Mouse (Mus musculus): Measurements from ENCODE around the gene Dmkn. TPM values are rescaled to one million over a fixed set of nuclear protein-coding genes. Genes with fewer than 3 reads are reported as not detected.

The Dmkn gene
- polyA plus RNA-seq, 1 experiment from 2014 or later, result not detected

DNA sequence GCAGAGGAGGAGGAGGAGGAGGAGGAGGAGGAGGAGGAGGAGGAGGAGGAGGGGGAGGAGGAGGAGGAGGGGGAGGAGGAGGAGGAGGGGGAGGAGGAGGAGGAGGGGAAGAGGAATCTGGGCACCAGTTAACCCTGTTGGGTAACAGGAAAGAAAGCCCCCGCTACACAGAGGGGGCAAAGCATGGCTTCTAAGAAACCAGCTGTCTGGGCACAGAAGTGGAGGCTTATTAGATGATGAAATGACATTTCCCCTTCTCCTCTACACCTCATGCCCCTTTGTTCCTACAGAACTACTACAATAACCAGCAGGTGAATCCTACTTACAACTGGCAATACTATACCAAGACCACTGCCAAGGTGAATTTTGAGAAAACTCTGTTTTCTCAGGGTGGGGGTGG, 14.4 kb downstream of the Dmkn start:
- Histone ChIP-seq H3K4me1 (replicated peaks; ENCODE audit: control insufficient read depth, insufficient read depth, low read length) (no peaks in the 10 kb centered on the region), H3K27ac (ENCODE audit: low read depth, low read length) (no peak overlapping the region), H3K27me3 (replicated peaks; ENCODE audit: control insufficient read depth, insufficient read depth, low read length) (no peaks in the 10 kb centered on the region), H3K4me2 (no peak overlapping the region), H3K9me3 (ENCODE audit: control insufficient read depth, low read length) (no peaks in the 10 kb centered on the region), H3K36me3 (ENCODE audit: control insufficient read depth, insufficient read depth, low read length) (no peaks in the 10 kb centered on the region), H3K9ac (ENCODE audit: low read depth, low read length) (no peak overlapping the region), H3K4me3 (ENCODE audit: low read depth, low read length) (no peak overlapping the region)
- WGBS, result 60% methylated on average over 1 of the region's 1 CpGs
- DNase-seq (ENCODE audit: low spot score) (no peak), ATAC-seq (replicated peaks; ENCODE audit: low FRiP score) (no peak)

DNA sequence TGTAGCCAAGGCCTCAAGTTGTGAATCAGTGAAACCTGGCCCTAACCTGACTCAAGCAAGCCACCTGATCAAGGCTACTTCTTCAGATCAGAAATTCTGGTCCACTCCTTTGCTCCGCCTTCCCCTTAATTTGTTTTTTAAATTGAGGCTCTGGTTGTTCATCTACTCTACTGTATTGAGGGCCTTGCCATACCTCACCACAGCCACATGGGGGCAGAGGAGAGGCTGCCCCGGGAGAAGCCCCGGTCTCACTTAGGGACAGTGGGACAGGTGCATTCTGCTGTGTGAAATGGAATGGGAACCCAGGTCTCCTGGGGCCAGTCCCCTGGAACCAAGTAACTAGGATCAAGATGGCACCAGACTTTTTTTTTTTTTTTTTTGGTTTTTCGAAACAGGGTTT, 18.2 kb downstream of the Dmkn start:
- H3K4me3 ChIP-seq (ENCODE audit: low read depth, low read length), result no peak overlapping the region
- no peak for DNase-seq (ENCODE audit: low spot score)
- H3K9ac ChIP-seq (ENCODE audit: low read depth, low read length), result no peak overlapping the region
- no peak for ATAC-seq (replicated peaks; ENCODE audit: low FRiP score)
- no peaks in the 10 kb centered on the region for H3K9me3 ChIP-seq (ENCODE audit: control insufficient read depth, low read length)
- no peak overlapping the region for H3K4me2 ChIP-seq
- whole genome bisulfite sequencing, result 62% methylated on average over 4 of the region's 4 CpGs
- H3K4me1 ChIP-seq (replicated peaks; ENCODE audit: control insufficient read depth, insufficient read depth, low read length), result no peaks in the 10 kb centered on the region
- no peak overlapping the region for H3K27ac ChIP-seq (ENCODE audit: low read depth, low read length)
- H3K27me3 ChIP-seq (replicated peaks; ENCODE audit: control insufficient read depth, insufficient read depth, low read length), result 0 out of 2 replicates have a peak, but pooled peaks cover 2% of the 10 kb centered on the region
- H3K36me3 ChIP-seq (ENCODE audit: control insufficient read depth, insufficient read depth, low read length), result no peaks in the 10 kb centered on the region

DNA sequence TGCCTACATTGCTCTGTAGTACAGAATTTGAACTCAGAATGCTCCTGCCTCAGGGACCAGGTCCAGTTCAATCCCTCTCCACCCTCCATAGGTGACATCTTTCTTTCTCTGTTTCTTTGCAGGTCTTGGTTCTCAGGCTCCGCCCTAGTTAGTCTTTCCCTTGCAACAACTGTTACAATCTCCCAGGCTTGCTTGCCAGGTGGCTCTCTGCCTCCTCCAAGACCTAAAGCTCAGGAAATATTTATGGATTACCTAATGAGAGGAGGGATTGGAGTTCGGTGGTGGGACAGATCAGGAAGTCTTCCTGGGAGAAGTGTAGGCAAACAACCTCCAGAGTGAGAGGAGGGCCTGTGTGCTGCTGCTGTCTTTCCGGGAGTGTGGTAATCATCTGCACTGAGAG, 19.1 kb downstream of the Dmkn start:
- Histone ChIP-seq H3K4me3 (ENCODE audit: low read depth, low read length) (no peak overlapping the region), H3K9ac (ENCODE audit: low read depth, low read length) (no peak overlapping the region), H3K36me3 (ENCODE audit: control insufficient read depth, insufficient read depth, low read length) (no peaks in the 10 kb centered on the region), H3K9me3 (ENCODE audit: control insufficient read depth, low read length) (no peaks in the 10 kb centered on the region), H3K27ac (ENCODE audit: low read depth, low read length) (no peak overlapping the region), H3K27me3 (replicated peaks; ENCODE audit: control insufficient read depth, insufficient read depth, low read length) (0 out of 2 replicates have a peak, but pooled peaks cover 2% of the 10 kb centered on the region), H3K4me1 (replicated peaks; ENCODE audit: control insufficient read depth, insufficient read depth, low read length) (no peaks in the 10 kb centered on the region), H3K4me2 (no peak overlapping the region)
- DNase-seq (ENCODE audit: low spot score) (no peak), ATAC-seq (replicated peaks; ENCODE audit: low FRiP score) (no peak)
- WGBS, result 60% methylated on average over 3 of the region's 3 CpGs

DNA sequence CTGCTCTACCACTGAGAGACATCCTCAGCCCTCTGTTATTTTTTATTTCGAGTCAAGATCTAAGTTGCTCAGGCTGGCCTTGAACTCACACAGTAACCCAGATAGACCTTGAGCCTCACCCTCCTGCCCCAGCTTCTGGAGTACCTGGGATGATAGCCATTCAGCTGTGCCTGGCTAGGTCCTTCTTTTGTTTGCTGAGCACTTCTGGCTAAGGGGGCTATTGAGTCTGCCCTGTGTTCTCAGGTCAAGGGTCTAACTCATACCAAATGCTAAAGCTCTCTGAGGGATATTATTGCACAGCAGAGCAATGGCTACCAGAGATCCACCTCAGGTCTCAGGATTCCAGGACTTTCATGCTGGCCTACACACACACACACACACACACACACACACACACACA, 21.6 kb downstream of the Dmkn start:
- H3K4me3 ChIP-seq (ENCODE audit: low read depth, low read length), result no peak overlapping the region
- H3K4me2 ChIP-seq, result no peak overlapping the region
- ATAC-seq (replicated peaks; ENCODE audit: low FRiP score) (no peak), DNase-seq (ENCODE audit: low spot score) (no peak)
- no peaks in the 10 kb centered on the region for H3K4me1 ChIP-seq (replicated peaks; ENCODE audit: control insufficient read depth, insufficient read depth, low read length)
- no peak overlapping the region for H3K9ac ChIP-seq (ENCODE audit: low read depth, low read length)
- H3K27ac ChIP-seq (ENCODE audit: low read depth, low read length), result no peak overlapping the region
- peaks cover 5% of the 10 kb centered on the region; the same call in 1 of the 2 replicates for H3K27me3 ChIP-seq (replicated peaks; ENCODE audit: control insufficient read depth, insufficient read depth, low read length)
- no peaks in the 10 kb centered on the region for H3K36me3 ChIP-seq (ENCODE audit: control insufficient read depth, insufficient read depth, low read length)
- WGBS, result 50% methylated on average over 1 of the region's 1 CpGs
- no peaks in the 10 kb centered on the region for H3K9me3 ChIP-seq (ENCODE audit: control insufficient read depth, low read length)

DNA sequence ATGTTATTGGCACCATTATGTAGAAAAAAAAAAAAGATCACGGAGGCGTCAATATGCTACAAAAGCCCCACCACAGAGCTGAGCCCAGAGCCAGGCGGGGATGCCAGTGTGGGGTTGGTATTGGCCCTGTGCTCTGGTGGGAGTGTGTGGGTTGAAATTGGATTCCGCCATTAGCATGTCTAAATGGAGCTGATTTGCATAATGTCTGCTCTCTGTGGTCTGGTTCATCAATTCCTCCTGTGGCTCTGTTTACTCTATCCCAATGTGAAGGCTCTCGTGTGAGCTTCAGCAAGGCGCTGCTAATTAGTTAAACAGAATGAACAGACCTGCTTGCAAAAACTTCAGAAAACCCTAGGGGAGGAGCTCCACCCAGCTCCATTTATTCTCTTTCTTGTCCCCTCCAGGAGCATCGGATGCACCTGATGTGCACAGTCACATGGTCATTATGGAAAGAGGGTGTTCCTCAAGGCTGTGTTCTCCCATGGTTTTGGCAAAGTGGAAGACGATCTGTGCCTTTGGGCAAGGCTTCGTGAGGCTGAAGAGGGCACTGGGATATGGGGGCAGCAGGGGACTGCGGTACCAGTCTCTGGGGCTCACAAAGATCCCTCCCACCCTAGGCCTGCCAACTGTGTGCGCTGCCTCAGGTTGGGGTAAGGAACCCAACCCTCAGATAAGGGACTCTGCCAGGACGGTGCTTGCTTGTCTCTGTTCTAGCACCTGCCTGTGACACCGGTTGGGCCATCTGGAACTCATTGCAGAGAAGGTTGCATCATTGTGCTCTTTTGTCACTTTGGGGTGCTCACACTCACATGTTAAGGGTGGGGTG, 22.4 kb downstream of the Dmkn start:
- ATAC-seq (replicated peaks; ENCODE audit: low FRiP score) (no peak), DNase-seq (ENCODE audit: low spot score) (no peak)
- Histone ChIP-seq H3K9ac (ENCODE audit: low read depth, low read length) (no peak overlapping the region), H3K4me2 (no peak overlapping the region), H3K9me3 (ENCODE audit: control insufficient read depth, low read length) (no peaks in the 10 kb centered on the region), H3K27ac (ENCODE audit: low read depth, low read length) (no peak overlapping the region), H3K4me1 (replicated peaks; ENCODE audit: control insufficient read depth, insufficient read depth, low read length) (no peaks in the 10 kb centered on the region), H3K27me3 (replicated peaks; ENCODE audit: control insufficient read depth, insufficient read depth, low read length) (peaks cover 5% of the 10 kb centered on the region; the same call in 1 of the 2 replicates), H3K4me3 (ENCODE audit: low read depth, low read length) (no peak overlapping the region), H3K36me3 (ENCODE audit: control insufficient read depth, insufficient read depth, low read length) (no peaks in the 10 kb centered on the region)
- WGBS, result 71% methylated on average over 13 of the region's 13 CpGs

DNA sequence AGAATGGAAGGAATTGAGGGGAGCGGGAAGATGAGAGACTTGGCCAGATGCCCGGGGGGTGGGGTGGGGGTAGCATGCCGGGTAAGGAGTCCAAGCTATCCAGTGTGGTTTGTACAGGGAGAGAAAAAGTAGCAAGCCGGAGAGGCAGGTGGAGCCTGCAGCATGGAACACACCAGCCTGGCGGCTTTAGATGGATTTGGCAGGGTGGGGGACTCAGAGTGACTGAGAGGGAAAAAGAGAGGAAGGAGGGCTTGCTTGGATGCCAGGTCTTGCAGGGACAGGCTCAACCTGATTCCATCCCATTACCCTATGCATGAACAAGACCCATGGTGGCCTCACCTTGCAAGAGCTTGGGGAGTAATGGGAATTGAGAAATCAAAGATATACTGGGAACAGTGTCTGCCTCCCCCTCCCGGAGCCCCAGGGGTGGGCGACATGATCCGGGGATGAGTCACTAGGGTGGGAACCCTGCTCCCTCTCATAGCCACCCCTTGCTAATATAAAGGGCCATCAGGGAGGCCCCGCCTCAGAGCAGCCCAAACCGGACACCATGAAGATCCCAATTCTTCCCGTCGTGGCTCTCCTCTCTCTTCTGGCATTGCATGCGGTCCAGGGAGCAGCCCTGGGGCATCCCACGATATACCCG, 23.9 kb downstream of the Dmkn start, which contains the start of gene Krtdap:
Gene Krtdap (plus strand): TSS at position 520 of the 646 bp plus-strand sequence.
- ATAC-seq (replicated peaks; ENCODE audit: low FRiP score), result no peak
- WGBS, result 48% methylated on average over 15 of the region's 15 CpGs
- no peak for DNase-seq (ENCODE audit: low spot score)
- no peak within 1 kb of the TSS for H3K4me3 ChIP-seq (ENCODE audit: low read depth, low read length)
- no peak within 1 kb of the TSS for H3K4me2 ChIP-seq
- no peaks in the 10 kb centered on the region for H3K4me1 ChIP-seq (replicated peaks; ENCODE audit: control insufficient read depth, insufficient read depth, low read length)
- peaks cover 5% of the 10 kb centered on the region; the same call in 1 of the 2 replicates for H3K27me3 ChIP-seq (replicated peaks; ENCODE audit: control insufficient read depth, insufficient read depth, low read length)
- H3K36me3 ChIP-seq (ENCODE audit: control insufficient read depth, insufficient read depth, low read length), result no peaks in the 10 kb centered on the region
- no peaks in the 10 kb centered on the region for H3K9me3 ChIP-seq (ENCODE audit: control insufficient read depth, low read length)
- H3K27ac ChIP-seq (ENCODE audit: low read depth, low read length), result no peak within 1 kb of the TSS
- H3K9ac ChIP-seq (ENCODE audit: low read depth, low read length), result no peak within 1 kb of the TSS

DNA sequence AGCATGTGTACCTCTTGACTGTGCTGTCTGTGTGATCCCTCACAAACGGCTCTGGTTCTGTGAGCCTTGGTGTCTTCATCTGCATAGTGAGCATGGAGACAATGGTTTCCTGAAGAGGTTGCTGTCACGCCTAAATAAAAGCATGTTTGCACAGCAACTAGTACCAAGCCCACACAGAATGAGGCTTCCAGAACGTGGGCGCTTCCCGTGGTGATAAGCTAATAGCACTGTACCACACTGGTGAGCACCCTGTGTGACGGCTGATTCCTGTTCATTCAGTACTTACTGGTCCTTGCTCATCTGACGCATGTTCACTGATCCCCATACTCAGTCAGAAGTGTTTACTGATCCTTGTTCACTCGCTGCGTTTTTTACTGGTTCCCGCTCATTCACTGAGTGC, 26.6 kb downstream of the Dmkn start:
- H3K36me3 ChIP-seq (ENCODE audit: control insufficient read depth, insufficient read depth, low read length), result no peaks in the 10 kb centered on the region
- no peak for DNase-seq (ENCODE audit: low spot score)
- H3K27me3 ChIP-seq (replicated peaks; ENCODE audit: control insufficient read depth, insufficient read depth, low read length), result peaks cover 5% of the 10 kb centered on the region; the same call in 1 of the 2 replicates
- no peaks in the 10 kb centered on the region for H3K9me3 ChIP-seq (ENCODE audit: control insufficient read depth, low read length)
- H3K4me3 ChIP-seq (ENCODE audit: low read depth, low read length), result no peak overlapping the region
- H3K4me2 ChIP-seq, result no peak overlapping the region
- no peak overlapping the region for H3K27ac ChIP-seq (ENCODE audit: low read depth, low read length)
- WGBS, result 71% methylated on average over 10 of the region's 10 CpGs
- no peak overlapping the region for H3K9ac ChIP-seq (ENCODE audit: low read depth, low read length)
- H3K4me1 ChIP-seq (replicated peaks; ENCODE audit: control insufficient read depth, insufficient read depth, low read length), result no peaks in the 10 kb centered on the region
- no peak for ATAC-seq (replicated peaks; ENCODE audit: low FRiP score)

DNA sequence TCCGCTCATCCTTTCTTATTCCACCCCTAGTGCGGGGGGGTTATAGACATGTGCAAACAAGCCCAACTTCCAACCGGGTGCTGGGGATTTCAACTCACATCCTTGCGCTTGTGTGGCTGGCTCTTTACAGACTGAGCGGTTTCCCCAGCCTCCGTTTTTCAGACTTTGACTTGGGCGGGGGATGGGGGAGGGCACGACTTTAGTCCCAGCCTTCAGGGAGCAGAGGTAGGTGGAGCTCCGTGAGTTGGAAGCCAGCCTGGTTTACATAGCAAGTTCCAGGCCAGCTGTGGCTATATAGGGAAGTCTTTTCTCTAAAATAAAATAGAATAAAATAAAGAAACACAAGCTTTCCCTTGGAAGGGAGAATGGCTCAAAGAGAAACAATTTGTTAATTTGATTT, 28.4 kb downstream of the Dmkn start:
- no peak for ATAC-seq (replicated peaks; ENCODE audit: low FRiP score)
- Histone ChIP-seq H3K27me3 (replicated peaks; ENCODE audit: control insufficient read depth, insufficient read depth, low read length) (peaks cover 2% of the 10 kb centered on the region; the same call in 1 of the 2 replicates), H3K9ac (ENCODE audit: low read depth, low read length) (no peak overlapping the region), H3K9me3 (ENCODE audit: control insufficient read depth, low read length) (no peaks in the 10 kb centered on the region), H3K36me3 (ENCODE audit: control insufficient read depth, insufficient read depth, low read length) (no peaks in the 10 kb centered on the region), H3K4me2 (no peak overlapping the region), H3K4me1 (replicated peaks; ENCODE audit: control insufficient read depth, insufficient read depth, low read length) (no peaks in the 10 kb centered on the region), H3K27ac (ENCODE audit: low read depth, low read length) (no peak overlapping the region), H3K4me3 (ENCODE audit: low read depth, low read length) (no peak overlapping the region)
- DNase-seq (ENCODE audit: low spot score), result no peak
- 14% methylated on average over 9 of the region's 9 CpGs for WGBS

Measured in liver, embryonic 11.5 days (tissue).